Mouse (Mus musculus) cerebellum, adult 2 months (tissue): ENCODE measurements around the gene AC109138.7.

ENCODE experiments used
- CTCF ChIP-seq: fragments of 200-500 bp; IDR thresholded peaks from 2 replicates; pipeline ENCODE4 v1.5.1; 2011; ENCODE audit warnings: low read depth, mild to moderate bottlenecking, control low read depth, low read length, moderate library complexity, borderline replicate concordance; ENCODE audit not compliant: insufficient read depth
- POLR2A ChIP-seq: fragments of 200-500 bp; IDR thresholded peaks from 2 replicates; pipeline ENCODE4 v1.6.1; 2011; ENCODE audit warnings: low read length, control low read depth, borderline replicate concordance; ENCODE audit not compliant: insufficient read depth

GRCm38 (mm10) chr19:4217855-4218254 is 3.7 kb downstream of the AC109138.7 start:
- TF ChIP-seq CTCF (no peak), POLR2A (no peak)
